Mouse (Mus musculus): ENCODE measurements around the gene Zfhx3. TPM values are rescaled to one million over a fixed set of nuclear protein-coding genes. Genes with fewer than 3 reads are reported as not detected.

Gene Zfhx3
- total and polyA plus RNA-seq, 3 experiments = 0.23 to 2.5 TPM; not detected in 1

DNA sequence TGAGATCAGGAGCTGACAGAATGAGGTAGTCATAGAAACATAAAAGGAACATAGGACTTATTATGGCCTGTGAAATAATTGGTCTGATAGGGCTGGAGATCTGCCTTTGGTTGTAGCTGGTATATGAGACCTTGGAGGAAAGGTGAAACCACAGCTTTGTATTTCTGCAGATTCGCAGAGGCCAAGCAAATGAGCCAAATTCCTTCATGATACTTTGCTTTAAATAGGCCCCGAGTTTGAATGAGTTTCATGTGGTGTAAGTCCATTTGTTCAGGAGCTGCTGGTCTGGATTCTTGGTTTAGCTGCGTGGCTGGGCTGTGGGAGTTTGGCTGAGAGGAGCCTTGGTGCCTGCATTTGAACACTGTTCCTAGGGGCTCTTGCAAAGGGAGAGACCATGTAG lies 101.7 kb downstream of the Zfhx3 start:
- H3K27me3 ChIP-seq (ENCODE audit: control insufficient read depth in 1 of 2, insufficient read depth in 2 of 2, low read length in 2 of 2) = no peaks in the 10 kb centered on the region
- no peak for TF ChIP-seq ZC3H11A (IDR thresholded peaks at IDR 0.05; ENCODE audit: low read depth, low read length)
- TF ChIP-seq TBP (IDR thresholded peaks at IDR 0.05; ENCODE audit: low read depth, low read length) = no peak
- TF ChIP-seq TCF12 (IDR thresholded peaks at IDR 0.05; ENCODE audit: low read depth, low read length) = no peak
- no peak for TF ChIP-seq MXI1 (IDR thresholded peaks at IDR 0.05; ENCODE audit: low read depth, low read length)
- TF ChIP-seq CHD2 (IDR thresholded peaks at IDR 0.05; ENCODE audit: low read length) = no peak
- TF ChIP-seq KAT2A (conservative IDR thresholded peaks at IDR 0.05; ENCODE audit: low read depth, low read length) = no peak
- TF ChIP-seq RAD21 (IDR thresholded peaks at IDR 0.05; ENCODE audit: low read depth, low read length) = no peak
- no peak for TF ChIP-seq USF2 (IDR thresholded peaks at IDR 0.05; ENCODE audit: borderline replicate concordance in 1 of 2, insufficient read depth in 1 of 2, low read depth in 1 of 2, low read length in 2 of 2)
- TF ChIP-seq BHLHE40 (IDR thresholded peaks at IDR 0.05; ENCODE audit: borderline replicate concordance, low read depth, low read length) = no peak
- no peak for TF ChIP-seq ZNF384 (IDR thresholded peaks at IDR 0.05; ENCODE audit: low read depth, low read length)
- TF ChIP-seq GATA1 (IDR thresholded peaks at IDR 0.05; ENCODE audit: low read depth, low read length) = no peak
- TF ChIP-seq CHD1 (IDR thresholded peaks at IDR 0.05; ENCODE audit: low read depth, low read length) = no peak
- no peak for TF ChIP-seq E2F4 (IDR thresholded peaks at IDR 0.05; ENCODE audit: borderline replicate concordance, low read depth, low read length)
- TF ChIP-seq POLR2AphosphoS2 (IDR thresholded peaks at IDR 0.05; ENCODE audit: low read length) = no peak
- no peak for TF ChIP-seq HCFC1 (IDR thresholded peaks at IDR 0.05; ENCODE audit: low read depth, low read length)
- no peak for TF ChIP-seq SMC3 (IDR thresholded peaks at IDR 0.05; ENCODE audit: low read depth, low read length)
- no peak for TF ChIP-seq NELFE (IDR thresholded peaks at IDR 0.05; ENCODE audit: low read depth, low read length)
- no peak for TF ChIP-seq POLR2AphosphoS5 (IDR thresholded peaks at IDR 0.05; ENCODE audit: borderline replicate concordance, low read depth, low read length)
- no peaks in the 10 kb centered on the region for H3K4me1 ChIP-seq (ENCODE audit: control insufficient read depth in 1 of 2, insufficient read depth in 2 of 2, low read length in 2 of 2)
- no peak overlapping the region for H3K27ac ChIP-seq (ENCODE audit: control insufficient read depth, low read depth, low read length)
- H3K9ac ChIP-seq (ENCODE audit: control insufficient read depth, low read depth, low read length, poor library complexity, severe bottlenecking) = no peak overlapping the region
- DNase-seq (ENCODE audit: low read depth, low spot score) = no peak
- no peaks in the 10 kb centered on the region for H3K79me2 ChIP-seq (ENCODE audit: control insufficient read depth, insufficient read depth, low read length, poor library complexity)
- no peak overlapping the region for H3K4me3 ChIP-seq (ENCODE audit: control insufficient read depth in 1 of 2, insufficient read depth in 1 of 2, low read depth in 2 of 2, low read length in 2 of 2)
- H3K9me3 ChIP-seq (replicated peaks; ENCODE audit: insufficient read depth, low read length) = no peaks in the 10 kb centered on the region
- no peaks in the 10 kb centered on the region for H3K36me3 ChIP-seq (ENCODE audit: control insufficient read depth in 1 of 2, insufficient read depth in 2 of 2, low read length in 2 of 2)

DNA sequence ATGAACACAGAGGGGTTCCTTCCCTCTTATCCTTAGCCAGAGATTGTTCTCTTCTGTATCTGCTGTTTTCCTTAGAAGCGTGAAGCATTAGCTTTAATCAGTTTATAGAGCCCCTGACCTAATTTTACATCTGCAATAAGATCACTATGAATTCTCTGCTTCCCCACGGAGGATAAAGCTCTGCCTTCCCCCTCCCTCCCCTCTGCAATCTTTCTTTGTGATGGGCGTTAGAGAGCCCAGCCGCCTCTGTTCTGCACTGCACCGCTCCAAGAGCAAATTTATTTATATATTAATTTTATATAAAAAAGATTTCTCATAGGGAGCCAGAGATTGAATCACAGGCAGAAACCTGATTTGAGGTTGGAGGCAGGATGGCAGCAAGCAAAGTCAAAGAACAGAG lies 113.8 kb downstream of the Zfhx3 start:
- no peak overlapping the region for H3K9ac ChIP-seq (ENCODE audit: control insufficient read depth, low read depth, low read length, poor library complexity, severe bottlenecking)
- no peaks in the 10 kb centered on the region for H3K79me2 ChIP-seq (ENCODE audit: control insufficient read depth, insufficient read depth, low read length, poor library complexity)
- H3K9me3 ChIP-seq (replicated peaks; ENCODE audit: insufficient read depth, low read length) = no peaks in the 10 kb centered on the region
- H3K4me1 ChIP-seq (ENCODE audit: control insufficient read depth in 1 of 2, insufficient read depth in 2 of 2, low read length in 2 of 2) = no peaks in the 10 kb centered on the region
- DNase-seq (ENCODE audit: low read depth, low spot score) = no peak
- no peak overlapping the region for H3K4me3 ChIP-seq (ENCODE audit: control insufficient read depth in 1 of 2, insufficient read depth in 1 of 2, low read depth in 2 of 2, low read length in 2 of 2)
- H3K27ac ChIP-seq (ENCODE audit: control insufficient read depth, low read depth, low read length) = no peak overlapping the region
- H3K36me3 ChIP-seq (ENCODE audit: control insufficient read depth in 1 of 2, insufficient read depth in 2 of 2, low read length in 2 of 2) = no peaks in the 10 kb centered on the region
- H3K27me3 ChIP-seq (ENCODE audit: control insufficient read depth in 1 of 2, insufficient read depth in 2 of 2, low read length in 2 of 2) = no peaks in the 10 kb centered on the region
- TF ChIP-seq MXI1 (IDR thresholded peaks at IDR 0.05; ENCODE audit: low read depth, low read length) (no peak), CHD1 (IDR thresholded peaks at IDR 0.05; ENCODE audit: low read depth, low read length) (no peak), ELF1 (IDR thresholded peaks at IDR 0.05; ENCODE audit: low read depth, low read length) (no peak), BHLHE40 (IDR thresholded peaks at IDR 0.05; ENCODE audit: borderline replicate concordance, low read depth, low read length) (no peak), USF2 (IDR thresholded peaks at IDR 0.05; ENCODE audit: borderline replicate concordance in 1 of 2, insufficient read depth in 1 of 2, low read depth in 1 of 2, low read length in 2 of 2) (no peak), MAFK (IDR thresholded peaks at IDR 0.05; ENCODE audit: borderline replicate concordance, low read depth, low read length) (no peak), UBTF (IDR thresholded peaks at IDR 0.05; ENCODE audit: borderline replicate concordance, insufficient read depth, low read depth, low read length) (no peak), NRF1 (IDR thresholded peaks at IDR 0.05; ENCODE audit: insufficient read depth, low read depth, low read length, poor library complexity, severe bottlenecking) (no peak), TBP (IDR thresholded peaks at IDR 0.05; ENCODE audit: low read depth, low read length) (no peak), USF1 (IDR thresholded peaks at IDR 0.05; ENCODE audit: low read depth, low read length) (no peak), HCFC1 (IDR thresholded peaks at IDR 0.05; ENCODE audit: low read depth, low read length) (no peak), MYB (IDR thresholded peaks at IDR 0.05; ENCODE audit: low read depth, low read length) (no peak), CTCF (IDR thresholded peaks at IDR 0.05 in 2 of 3, conservative IDR thresholded peaks at IDR 0.05 in 1 of 3; ENCODE audit: control insufficient read depth in 1 of 3, insufficient read depth in 1 of 3, low read depth in 2 of 3, low read length in 3 of 3, poor library complexity in 1 of 3, severe bottlenecking in 1 of 3) (no peak), MAX (IDR thresholded peaks at IDR 0.05; ENCODE audit: low read length) (no peak), ZMIZ1 (IDR thresholded peaks at IDR 0.05; ENCODE audit: low read depth, low read length) (no peak), CHD2 (IDR thresholded peaks at IDR 0.05; ENCODE audit: low read length) (no peak)

Data from MEL (cell line).